8 mouse cellular contexts compared by ENCODE assay signal in the genomic region with DNA sequence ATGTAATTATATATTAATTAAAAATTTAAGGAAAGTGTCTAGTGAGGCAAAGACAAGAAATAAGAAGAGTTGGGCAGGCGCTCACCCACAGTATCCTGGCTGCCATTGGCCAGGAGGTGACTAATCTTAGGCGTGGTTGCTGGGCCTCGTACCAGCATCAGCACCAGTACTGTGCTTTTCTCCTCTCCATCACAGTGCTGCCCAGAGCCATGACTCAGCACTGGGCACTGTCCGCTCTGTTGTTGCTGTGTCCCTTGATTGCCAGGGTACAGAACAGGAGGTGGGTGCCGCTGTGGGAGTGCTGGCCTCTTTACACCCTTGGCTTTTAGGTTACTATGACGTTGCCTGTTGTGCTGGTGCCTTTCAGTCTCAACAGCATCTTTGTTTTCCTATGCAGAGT. TPM values are rescaled to one million over a fixed set of nuclear protein-coding genes. Genes with fewer than 3 reads are reported as not detected.
DNase-seq lines count a peak whose midpoint lies in the region; ATAC-seq and TF ChIP-seq lines count a peak whose summit lies in the region.

No protein-coding gene starts in this region.

- no peak for TF ChIP-seq POLR2A in lung, adult 2 months (IDR thresholded peaks at IDR 0.05; ENCODE audit: borderline replicate concordance, extremely low read depth, low read depth, low read length)
- no peak for TF ChIP-seq POLR2A in thymus, adult 2 months (IDR thresholded peaks at IDR 0.05; ENCODE audit: control insufficient read depth, extremely low read depth, insufficient read depth, low read length, poor library complexity)

- no peak overlapping the region for H3K4me2 ChIP-seq in lung, embryonic 14.5 days
- H3K4me2 ChIP-seq in heart, embryonic 13.5 days: no peak overlapping the region

- H3K27me3 ChIP-seq in lung, embryonic 14.5 days (ENCODE audit: insufficient read depth, low read length): 0 out of 2 replicates have a peak, but pooled peaks cover 2% of the 10 kb centered on the region
- H3K27me3 ChIP-seq in heart, embryonic 13.5 days (replicated peaks): no peaks in the 10 kb centered on the region
- no peaks in the 10 kb centered on the region for H3K27me3 ChIP-seq in thymus, adult 2 months (ENCODE audit: control insufficient read depth, insufficient read depth, low read length)

- peak; percentile 53; the same call in 1 of the 2 replicates for ATAC-seq in lung, embryonic 14.5 days (ENCODE audit: insufficient read depth)
- no peak for ATAC-seq in heart, embryonic 13.5 days (ENCODE audit: extremely low read depth, insufficient number of reproducible peaks, low FRiP score, low TSS enrichment)
- ATAC-seq in megakaryocyte-erythroid progenitor cell, adult 5-6 weeks (replicated peaks; ENCODE audit: low FRiP score, low TSS enrichment, poor library complexity, severe bottlenecking): peak; percentile 67

- H3K9me3 ChIP-seq in lung, embryonic 14.5 days (ENCODE audit: low read depth, low read length): no peaks in the 10 kb centered on the region
- H3K9me3 ChIP-seq in heart, embryonic 13.5 days: no peaks in the 10 kb centered on the region

- H3K27ac ChIP-seq in lung, embryonic 14.5 days (ENCODE audit: low read depth): no peak overlapping the region
- peak overlapping the region; percentile 39; the same call in 1 of the 2 replicates for H3K27ac ChIP-seq in heart, embryonic 13.5 days (replicated peaks)
- no peak overlapping the region for H3K27ac ChIP-seq in thymus, adult 2 months (ENCODE audit: control insufficient read depth, insufficient read depth, low read length)

- WGBS in lung, embryonic 14.5 days: 82% methylated on average over 6 of the region's 6 CpGs
- 81% methylated on average over 6 of the region's 6 CpGs for WGBS in lung, adult 2 months
- WGBS in heart, embryonic 13.5 days: 75% methylated on average over 6 of the region's 6 CpGs
- 93% methylated on average over 6 of the region's 6 CpGs for WGBS in thymus, adult 2 months

- no peak overlapping the region for H3K4me3 ChIP-seq in lung, embryonic 14.5 days (ENCODE audit: low read depth, low read length)
- no peak overlapping the region for H3K4me3 ChIP-seq in lung, adult 2 months (replicated peaks; ENCODE audit: extremely low read depth, low read depth, low read length)
- no peak overlapping the region for H3K4me3 ChIP-seq in heart, embryonic 13.5 days
- H3K4me3 ChIP-seq in thymus, adult 2 months (ENCODE audit: control insufficient read depth, insufficient read depth, low read length): no peak overlapping the region

- TF ChIP-seq CTCF in lung, embryonic 14.5 days (IDR thresholded peaks at IDR 0.05; ENCODE audit: low read depth): no peak
- TF ChIP-seq CTCF in lung, adult 2 months (IDR thresholded peaks at IDR 0.05; ENCODE audit: insufficient read depth, low read length): no peak
- no peak for TF ChIP-seq CTCF in thymus, adult 2 months (IDR thresholded peaks at IDR 0.05; ENCODE audit: borderline replicate concordance, control insufficient read depth, extremely low read depth, insufficient read depth, low read length, poor library complexity)

- H3K4me1 ChIP-seq in lung, embryonic 14.5 days (ENCODE audit: insufficient read depth): no peaks in the 10 kb centered on the region
- no peaks in the 10 kb centered on the region for H3K4me1 ChIP-seq in lung, adult 2 months (ENCODE audit: control insufficient read depth, insufficient read depth, low read length)
- peaks cover 49% of the 10 kb centered on the region for H3K4me1 ChIP-seq in heart, embryonic 13.5 days
- H3K4me1 ChIP-seq in thymus, adult 2 months (replicated peaks; ENCODE audit: control insufficient read depth, insufficient read depth, low read length): no peaks in the 10 kb centered on the region

- 0 out of 2 replicates have a peak, but pooled peaks cover 10% of the 10 kb centered on the region for H3K36me3 ChIP-seq in lung, embryonic 14.5 days (ENCODE audit: insufficient read depth)
- peaks cover 33% of the 10 kb centered on the region for H3K36me3 ChIP-seq in heart, embryonic 13.5 days
- no peaks in the 10 kb centered on the region for H3K36me3 ChIP-seq in thymus, adult 2 months (ENCODE audit: control insufficient read depth, insufficient read depth, low read length)

- no peak overlapping the region for H3K9ac ChIP-seq in lung, embryonic 14.5 days
- H3K9ac ChIP-seq in heart, embryonic 13.5 days: no peak overlapping the region

- DNase-seq in adrenal gland, adult 8-10 months: peak; percentile 20
- no peak for DNase-seq in adrenal gland, postnatal 14 days
- DNase-seq in lung, embryonic 14.5 days: no peak
- DNase-seq in lung, adult 2 months: no peak
- no peak for DNase-seq in thymus, adult 2 months
- DNase-seq in frontal cortex, postnatal 10 days (ENCODE audit: low spot score in 2 of 2): no peak

RNA-seq across cellular contexts. Expression of a gene that starts 54.4 kb away (rescaled TPM):
- total RNA-seq in adrenal gland, adult 8-10 months (2022): 100 to 1,000 TPM in 2 of 4 experiments, 10 to 100 TPM in 2; 70.8 to 195 (median 124) TPM
- 93.5 and 106 TPM in 2 replicates for total RNA-seq in adrenal gland, postnatal 14 days (2021)
- 66.1 and 78.9 TPM in 2 replicates for polyA plus RNA-seq in lung, embryonic 14.5 days (2014; fragmentation: Nextera tagmentation; extraction: Ambion mirVana)
- polyA plus RNA-seq in lung, adult 2 months (2012; rRNA removed): 41.5 and 51.1 TPM in 2 replicates
- polyA plus RNA-seq in heart, embryonic 13.5 days (2015; fragmentation: Nextera tagmentation; extraction: Ambion mirVana): 67.2 and 70.4 TPM in 2 replicates
- total RNA-seq in megakaryocyte-erythroid progenitor cell, adult 5-6 weeks (2014; fragmentation: Nextera tagmentation): 11.5 and 19.0 TPM in 2 replicates
- total RNA-seq in megakaryocyte-erythroid progenitor cell, adult 5-6 weeks (2017): 16.7 and 17.0 TPM in 2 replicates
- polyA plus RNA-seq in thymus, adult 2 months (2012; rRNA removed): 30.2 and 34.0 TPM in 2 replicates
